Mouse (Mus musculus) heart, embryonic 13.5 days (tissue): ENCODE results near the gene Dennd4a. TPM values are rescaled to one million over a fixed set of nuclear protein-coding genes. Genes with fewer than 3 reads are reported as not detected.
A peak's percentile ranks its signal among the peaks of the same experiment; 100 is the strongest.

ENCODE experiments used
- ATAC-seq: fragments of 200-750 bp; cut with Nextera tagmentation; 2 replicates; pipeline ENCODE4 v1.8.0; 2017; ENCODE audit warnings: moderate TSS enrichment; ENCODE audit not compliant: insufficient number of reproducible peaks, low FRiP score, low TSS enrichment; ENCODE audit errors: extremely low read depth
- H3K27ac ChIP-seq: fragments of 300-500 bp; sonication (generic); replicated peaks from 2 replicates; pipeline ENCODE4 v1.5.1; 2015; ENCODE audit warnings: moderate library complexity, mild to moderate bottlenecking, inconsistent platforms
- H3K27me3 ChIP-seq: fragments of 300-500 bp; sonication (generic); replicated peaks from 2 replicates; pipeline ENCODE4 v1.6.1; 2015; ENCODE audit warnings: mild to moderate bottlenecking, inconsistent platforms
- H3K36me3 ChIP-seq: fragments of 300-500 bp; sonication (generic); 2 replicates; pipeline ENCODE4 v1.6.1; 2015; ENCODE audit warnings: mild to moderate bottlenecking, inconsistent platforms
- H3K4me1 ChIP-seq: fragments of 300-500 bp; sonication (generic); 2 replicates; pipeline ENCODE4 v1.6.1; 2015; ENCODE audit warnings: inconsistent platforms
- H3K4me2 ChIP-seq: fragments of 300-500 bp; sonication (generic); 2 replicates; pipeline ENCODE4 v1.6.1; 2015; ENCODE audit warnings: inconsistent platforms, mild to moderate bottlenecking, moderate library complexity
- H3K4me3 ChIP-seq: fragments of 300-500 bp; sonication (generic); 2 replicates; pipeline ENCODE4 v1.5.1; 2015; ENCODE audit warnings: moderate library complexity, mild to moderate bottlenecking, inconsistent platforms
- H3K9ac ChIP-seq: fragments of 300-500 bp; sonication (generic); 2 replicates; pipeline ENCODE4 v1.6.1; 2015; ENCODE audit warnings: inconsistent platforms, mild to moderate bottlenecking, moderate library complexity
- H3K9me3 ChIP-seq: fragments of 300-500 bp; sonication (generic); 2 replicates; pipeline ENCODE4 v1.6.1; 2016; ENCODE audit warnings: inconsistent platforms
- WGBS: fragments of 180-500 bp; shearing (Covaris S2); methylation state at CpG from one replicate; pipeline ENCODE4 v1.1.7; 2015; ENCODE audit warnings: mixed read lengths; 5-methylcytosine and 5-hydroxymethylcytosine counted together
- polyA plus RNA-seq: library from polyadenylated mRNA; unstranded; fragments of >200 nt; fragmentation: Nextera tagmentation; extraction: Ambion mirVana; gene quantifications from 2 replicates; pipeline ENCODE4 v1.2.1, GENCODE M21; 2015

The Dennd4a gene
- polyA plus RNA-seq, 1 experiment from 2014 or later, result 4.8 TPM

DNA sequence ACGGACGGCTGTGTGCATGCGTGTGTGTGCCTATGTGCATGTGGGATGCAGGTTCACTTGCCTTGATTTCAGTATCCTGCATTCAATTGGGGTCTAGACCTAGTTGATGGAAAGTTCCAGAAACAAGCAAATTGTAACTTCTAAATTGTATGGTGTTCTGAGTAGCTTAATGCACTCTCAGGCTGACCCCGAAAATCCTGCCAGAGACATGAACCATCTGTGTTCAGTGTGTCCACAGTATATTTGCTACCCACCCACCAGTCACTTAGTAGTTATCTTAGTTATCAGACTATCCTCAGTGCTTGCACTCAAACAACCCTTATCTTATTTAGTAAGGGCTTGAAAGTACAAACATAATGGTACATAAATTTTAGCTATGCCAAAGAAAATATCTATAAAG, 130.5 kb downstream of the Dennd4a start:
- no peak for ATAC-seq

GRCm38 (mm10) chr9:64943997-64944396, 132.9 kb downstream of the Dennd4a start:
- H3K4me2 ChIP-seq, result no peak overlapping the region; the same call in 1 of the 2 replicates
- no peaks in the 10 kb centered on the region for H3K36me3 ChIP-seq
- no peak overlapping the region for H3K9ac ChIP-seq
- H3K4me1 ChIP-seq, result peaks cover 29% of the 10 kb centered on the region
- H3K27me3 ChIP-seq, result peaks cover 50% of the 10 kb centered on the region
- H3K27ac ChIP-seq, result no peak overlapping the region
- H3K4me3 ChIP-seq, result no peak overlapping the region
- no peaks in the 10 kb centered on the region for H3K9me3 ChIP-seq
- no peak for ATAC-seq
- 36% methylated on average over 11 of the region's 11 CpGs for WGBS

More for the DNA sequence above, 130.5 kb downstream of the Dennd4a start:
- H3K4me3 ChIP-seq, result no peak overlapping the region
- peak overlapping the region; percentile 63 for H3K27ac ChIP-seq
- peaks cover 40% of the 10 kb centered on the region for H3K4me1 ChIP-seq
- WGBS, result 71% methylated on average over 4 of the region's 4 CpGs
- no peak overlapping the region for H3K4me2 ChIP-seq
- H3K9ac ChIP-seq, result no peak overlapping the region
- no peaks in the 10 kb centered on the region for H3K9me3 ChIP-seq
- H3K27me3 ChIP-seq, result peaks cover 32% of the 10 kb centered on the region
- H3K36me3 ChIP-seq, result no peaks in the 10 kb centered on the region

DNA sequence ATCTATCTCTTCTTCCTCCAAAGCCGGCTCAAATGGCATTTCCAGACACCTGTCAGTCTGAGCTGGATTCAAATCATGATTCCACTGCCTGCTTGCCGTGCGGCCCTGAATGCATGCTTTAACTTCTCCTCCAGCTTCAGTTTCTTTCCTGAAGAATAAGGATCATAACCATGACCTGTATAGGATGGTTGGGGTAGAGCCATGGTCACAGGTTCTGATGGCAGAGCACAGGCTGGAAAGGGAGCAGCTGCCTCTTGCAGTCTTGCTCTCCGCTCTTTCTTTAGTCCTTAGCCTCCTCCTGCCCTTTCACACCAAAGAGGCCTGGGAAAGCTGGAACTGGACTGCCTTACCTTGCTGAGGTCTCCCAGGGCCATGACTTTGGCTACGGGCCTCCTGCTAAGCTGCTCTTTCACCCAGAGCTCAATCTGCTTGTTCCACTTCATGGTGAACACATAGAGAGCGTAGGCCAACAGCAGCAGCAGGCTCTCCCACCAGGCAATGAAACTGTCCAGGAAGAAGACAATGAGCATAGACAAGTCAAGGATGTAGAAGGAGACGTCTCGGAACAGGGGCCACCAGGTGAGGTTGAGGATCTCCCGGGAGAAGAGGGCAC, 136.4 kb downstream of the Dennd4a start:
- WGBS, result 72% methylated on average over 9 of the region's 9 CpGs
- ATAC-seq, result no peak
- Histone ChIP-seq H3K9me3 (no peaks in the 10 kb centered on the region), H3K27ac (no peak overlapping the region), H3K9ac (no peak overlapping the region), H3K27me3 (peaks cover 80% of the 10 kb centered on the region), H3K4me3 (no peak overlapping the region), H3K4me1 (peaks cover 14% of the 10 kb centered on the region), H3K4me2 (no peak overlapping the region), H3K36me3 (no peaks in the 10 kb centered on the region)

DNA sequence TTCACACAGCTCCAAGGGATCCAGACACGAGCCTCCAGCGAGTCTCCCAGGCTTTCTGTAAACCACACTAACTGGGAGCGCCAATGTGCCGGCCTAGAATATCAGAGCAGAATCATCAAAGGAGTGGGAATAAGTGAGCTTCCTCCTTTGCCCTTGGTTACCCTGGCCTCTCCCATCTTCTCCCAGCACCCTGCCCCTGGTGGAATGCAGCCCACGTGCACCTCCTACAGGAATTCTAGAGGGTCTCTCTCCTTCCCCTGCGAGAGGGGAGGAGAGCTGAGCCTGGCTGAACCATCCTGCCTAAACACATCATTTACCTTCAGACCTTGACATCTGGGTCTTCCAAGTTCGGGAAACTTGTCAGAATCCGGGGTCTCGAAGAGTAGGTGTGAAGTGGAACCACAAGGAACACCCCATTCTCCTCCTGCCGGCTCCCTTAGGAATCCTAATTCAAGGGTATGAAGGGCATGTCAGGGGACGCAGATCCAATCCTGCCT, 140.1 kb downstream of the Dennd4a start, which contains the start of gene Slc24a1:
Gene Slc24a1 (minus strand): TSS at position 447 of the 497 bp plus-strand sequence.
- Histone ChIP-seq H3K4me1 (peaks cover 11% of the 10 kb centered on the region), H3K27ac (no peak within 1 kb of the TSS), H3K9ac (no peak within 1 kb of the TSS), H3K4me3 (no peak within 1 kb of the TSS), H3K9me3 (no peaks in the 10 kb centered on the region), H3K4me2 (no peak within 1 kb of the TSS), H3K27me3 (peaks cover 73% of the 10 kb centered on the region), H3K36me3 (no peaks in the 10 kb centered on the region)
- no peak for ATAC-seq
- 32% methylated on average over 11 of the region's 11 CpGs for WGBS

GRCm38 (mm10) chr9:64952055-64952454, 140.9 kb downstream of the Dennd4a start:
- Histone ChIP-seq H3K4me2 (no peak overlapping the region), H3K9me3 (no peaks in the 10 kb centered on the region), H3K36me3 (no peaks in the 10 kb centered on the region), H3K27ac (no peak overlapping the region), H3K4me3 (no peak overlapping the region), H3K27me3 (peaks cover 68% of the 10 kb centered on the region), H3K9ac (no peak overlapping the region), H3K4me1 (peaks cover 14% of the 10 kb centered on the region)
- ATAC-seq, result no peak
- 18% methylated on average over 5 of the region's 5 CpGs for WGBS

DNA sequence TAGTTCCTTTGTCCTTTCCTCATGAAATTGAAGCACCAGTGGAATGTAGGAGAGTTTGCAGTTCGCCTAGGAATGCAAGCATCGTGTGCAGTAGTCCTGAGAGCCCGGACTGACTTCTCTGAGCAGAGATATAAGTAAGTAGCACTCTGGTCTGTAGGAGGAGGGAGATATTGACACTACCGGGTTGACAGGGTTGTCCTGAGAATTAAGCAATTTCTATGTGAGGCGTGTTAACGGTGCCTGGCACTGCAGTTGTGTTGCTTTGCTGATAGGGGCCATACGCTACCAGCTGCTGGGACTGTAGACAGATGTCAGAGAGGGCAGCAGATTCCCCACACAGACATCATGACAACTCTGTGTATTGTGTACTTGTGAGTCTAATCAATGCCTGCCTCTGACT, 142.1 kb downstream of the Dennd4a start:
- Histone ChIP-seq H3K9ac (no peak overlapping the region), H3K4me1 (peaks cover 14% of the 10 kb centered on the region), H3K27me3 (peaks cover 59% of the 10 kb centered on the region), H3K9me3 (no peaks in the 10 kb centered on the region), H3K27ac (no peak overlapping the region), H3K4me2 (no peak overlapping the region), H3K36me3 (no peaks in the 10 kb centered on the region), H3K4me3 (no peak overlapping the region)
- ATAC-seq, result no peak
- WGBS, result 38% methylated on average over 7 of the region's 7 CpGs

DNA sequence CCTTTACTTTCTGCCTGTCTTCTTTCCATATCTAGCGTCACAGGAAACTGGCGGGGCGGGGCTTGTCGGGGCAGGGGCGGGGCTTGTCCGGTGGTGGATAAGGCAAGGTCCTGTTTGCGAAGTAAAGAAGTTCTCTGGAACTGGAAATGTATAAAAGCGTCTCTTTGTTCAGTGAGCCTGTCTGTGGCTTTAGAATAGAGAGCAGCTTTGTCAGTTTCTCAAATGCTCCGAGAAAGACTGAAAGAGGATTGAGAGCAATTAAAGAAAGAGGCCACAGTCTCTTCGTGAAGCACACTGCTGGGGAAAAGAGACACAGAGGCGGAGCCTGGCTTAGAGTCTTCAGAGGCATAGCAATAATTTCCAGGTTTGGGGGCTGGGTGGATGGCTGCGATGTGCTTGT, 145.2 kb downstream of the Dennd4a start:
- Histone ChIP-seq H3K9ac (no peak overlapping the region), H3K4me3 (peak overlapping the region; percentile 23; the same call in 1 of the 2 replicates), H3K4me1 (peaks cover 23% of the 10 kb centered on the region), H3K27ac (peak overlapping the region; percentile 61), H3K27me3 (peaks cover 28% of the 10 kb centered on the region), H3K4me2 (peak overlapping the region; percentile 46), H3K36me3 (no peaks in the 10 kb centered on the region), H3K9me3 (no peaks in the 10 kb centered on the region)
- WGBS, result 23% methylated on average over 12 of the region's 12 CpGs
- no peak for ATAC-seq

DNA sequence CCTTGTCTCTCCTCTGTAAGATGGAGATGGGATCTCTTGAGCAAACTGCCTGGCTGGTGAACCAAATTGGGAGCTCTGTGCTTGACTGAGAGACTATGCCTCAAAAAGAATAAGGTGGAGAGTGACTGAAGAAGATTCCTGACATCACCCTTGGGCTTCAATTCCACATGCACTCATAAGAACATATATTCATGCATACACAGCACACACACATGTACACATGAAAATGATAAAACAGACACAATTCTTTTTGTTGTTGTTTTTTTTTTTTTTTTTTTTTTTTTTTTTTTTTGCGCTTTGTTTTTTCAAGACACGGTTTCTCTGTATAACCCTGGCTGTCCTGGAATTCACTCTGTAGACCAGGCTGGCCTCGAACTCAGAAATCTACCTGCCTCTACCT, 146.1 kb downstream of the Dennd4a start:
- WGBS, result 78% methylated on average over 3 of the region's 3 CpGs
- Histone ChIP-seq H3K4me1 (peaks cover 30% of the 10 kb centered on the region), H3K4me3 (no peak overlapping the region), H3K4me2 (no peak overlapping the region), H3K9me3 (no peaks in the 10 kb centered on the region), H3K27me3 (peaks cover 18% of the 10 kb centered on the region), H3K9ac (no peak overlapping the region), H3K36me3 (peaks cover 6% of the 10 kb centered on the region), H3K27ac (no peak overlapping the region)
- ATAC-seq, result no peak

DNA sequence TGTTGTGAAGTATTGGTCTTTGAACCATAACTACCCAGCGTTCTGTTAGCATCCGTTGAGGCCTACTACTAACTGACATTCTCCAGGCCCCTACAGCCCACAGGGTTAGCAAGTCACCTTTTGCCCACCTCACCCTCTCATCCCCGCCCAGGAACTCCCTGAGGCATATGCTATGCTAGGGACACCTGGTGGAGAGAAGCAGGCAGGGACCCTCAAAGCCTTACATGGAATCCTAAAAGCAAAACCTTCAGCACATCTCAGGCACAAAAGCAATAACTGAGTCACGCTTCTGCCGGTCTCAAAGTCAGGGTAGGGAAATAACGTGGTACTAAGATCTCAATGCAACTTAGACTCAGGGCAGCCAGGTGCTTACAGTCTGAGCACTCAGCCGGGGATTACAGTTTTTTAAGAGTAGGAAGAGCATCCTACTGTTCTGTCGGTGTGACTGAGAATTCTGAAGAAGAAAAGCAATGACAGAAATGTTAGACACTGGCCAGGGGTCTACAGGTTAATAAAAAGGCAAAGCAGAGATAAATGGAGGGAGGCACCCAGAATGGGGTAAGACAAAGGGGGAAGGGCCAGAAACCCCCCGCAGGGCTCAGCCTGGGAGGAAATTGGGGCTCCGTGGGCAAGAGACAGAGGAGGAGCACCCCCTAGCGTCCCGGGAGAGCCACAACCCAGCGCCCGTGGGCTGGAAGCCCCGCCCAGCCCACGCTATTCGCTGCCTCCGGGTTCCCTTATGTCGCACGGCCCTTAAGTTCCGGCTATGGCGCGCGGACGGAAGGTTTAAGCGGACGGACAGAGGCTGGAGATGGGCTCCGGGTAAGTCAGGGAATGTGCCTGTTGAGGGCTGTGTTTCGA, 149.2 kb downstream of the Dennd4a start, which contains the start of gene Ints14:
Gene Ints14 (plus strand): TSS at position 789 of the 861 bp plus-strand sequence.
- H3K27ac ChIP-seq, result peak within 1 kb of the TSS; percentile 90
- H3K4me3 ChIP-seq, result peak within 1 kb of the TSS; percentile 76
- H3K9ac ChIP-seq, result peak within 1 kb of the TSS; percentile 92
- peaks cover 22% of the 10 kb centered on the region for H3K4me1 ChIP-seq
- H3K4me2 ChIP-seq, result peak within 1 kb of the TSS; percentile 87
- no peaks in the 10 kb centered on the region for H3K27me3 ChIP-seq
- peak; percentile 95 for ATAC-seq
- 4% methylated on average over 29 of the region's 29 CpGs for WGBS
- peaks cover 34% of the 10 kb centered on the region for H3K36me3 ChIP-seq
- no peaks in the 10 kb centered on the region for H3K9me3 ChIP-seq

DNA sequence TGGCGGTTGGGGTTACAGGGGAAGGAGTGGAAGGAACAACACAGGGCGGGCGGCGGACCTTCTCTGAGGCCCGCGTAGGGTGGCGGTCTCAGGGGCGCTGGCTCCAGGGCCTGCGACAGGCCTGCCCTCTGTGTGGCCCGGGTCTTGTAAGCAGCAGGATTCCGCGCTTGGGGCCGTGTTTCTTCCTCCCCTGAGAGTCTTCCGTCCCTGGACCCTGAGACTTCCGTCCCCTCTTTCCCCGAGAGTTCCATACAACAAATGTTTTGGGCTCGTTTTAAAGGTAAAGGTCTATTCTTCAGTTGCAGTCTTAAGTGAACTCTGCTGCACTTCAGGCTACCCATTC, 149.8 kb downstream of the Dennd4a start:
- H3K27me3 ChIP-seq, result no peaks in the 10 kb centered on the region
- H3K4me2 ChIP-seq, result peak overlapping the region; percentile 87
- H3K4me1 ChIP-seq, result peaks cover 22% of the 10 kb centered on the region
- WGBS, result 1% methylated on average over 17 of the region's 17 CpGs
- no peak for ATAC-seq
- H3K4me3 ChIP-seq, result peak overlapping the region; percentile 76
- H3K9ac ChIP-seq, result peak overlapping the region; percentile 92
- peaks cover 40% of the 10 kb centered on the region for H3K36me3 ChIP-seq
- H3K9me3 ChIP-seq, result no peaks in the 10 kb centered on the region
- peak overlapping the region; percentile 90 for H3K27ac ChIP-seq
